Mouse (Mus musculus): ENCODE measurements around the gene Fbxo22.

GRCm38 (mm10) chr9:55225165-55225737 lies 16.5 kb downstream of the Fbxo22 start:
- TF ChIP-seq POLR2A (IDR thresholded peaks at IDR 0.05; ENCODE audit: low read depth, low read length) (no peak), CTCF (IDR thresholded peaks at IDR 0.05; ENCODE audit: extremely low read depth, insufficient read depth, insufficient read length, insufficient replicate concordance) (no peak)

Data from spleen, adult 2 months (tissue).